Mouse (Mus musculus) neural tube, embryonic 11.5 days (tissue): ENCODE measurements around the gene Zkscan5. TPM values are rescaled to one million over a fixed set of nuclear protein-coding genes. Genes with fewer than 3 reads are reported as not detected.
"Not testable (repeated sequence)": the region's sequence is repeated elsewhere in the genome, so short reads cannot be mapped to it uniquely, and the experiment has no call there.

ENCODE experiments used
- ATAC-seq: fragments of 200-750 bp; cut with Nextera tagmentation; 2 replicates; pipeline ENCODE4 v1.8.0; 2017; ENCODE audit warnings: moderate number of reproducible peaks, mild to moderate bottlenecking, moderate TSS enrichment, moderate library complexity; ENCODE audit not compliant: insufficient read depth, low FRiP score, low TSS enrichment
- DNase-seq: peaks from one replicate; pipeline ENCODE4 v3.0.0-alpha.2; 2015; ENCODE audit warnings: low spot score
- H3K27ac ChIP-seq: fragments of 300-500 bp; sonication (generic); 2 replicates; pipeline ENCODE4 v1.5.1; 2014; ENCODE audit warnings: low read depth, mild to moderate bottlenecking, low read length
- H3K27me3 ChIP-seq: fragments of 300-500 bp; sonication (generic); 2 replicates; pipeline ENCODE4 v1.6.1; 2014; ENCODE audit warnings: mild to moderate bottlenecking, low read length, mixed read lengths; ENCODE audit not compliant: control insufficient read depth, insufficient read depth
- H3K36me3 ChIP-seq: fragments of 300-500 bp; sonication (generic); 2 replicates; pipeline ENCODE4 v1.6.1; 2014; ENCODE audit warnings: mild to moderate bottlenecking, low read length, moderate library complexity, mixed read lengths; ENCODE audit not compliant: control insufficient read depth, insufficient read depth
- H3K4me1 ChIP-seq: fragments of 300-500 bp; sonication (generic); 2 replicates; pipeline ENCODE4 v1.6.1; 2014; ENCODE audit warnings: low read length, mixed read lengths; ENCODE audit not compliant: control insufficient read depth, insufficient read depth
- H3K4me2 ChIP-seq: fragments of 300-500 bp; sonication (generic); 2 replicates; pipeline ENCODE4 v1.6.1; 2014; ENCODE audit warnings: low read depth, mild to moderate bottlenecking, moderate library complexity
- H3K4me3 ChIP-seq: fragments of 300-500 bp; sonication (generic); 2 replicates; pipeline ENCODE4 v1.5.1; 2014; ENCODE audit warnings: low read depth, low read length
- H3K9ac ChIP-seq: fragments of 300-500 bp; sonication (generic); 2 replicates; pipeline ENCODE4 v1.6.1; 2014; ENCODE audit warnings: mild to moderate bottlenecking, low read length
- H3K9me3 ChIP-seq: fragments of 300-500 bp; sonication (generic); 2 replicates; pipeline ENCODE4 v1.6.1; 2016; ENCODE audit warnings: low read length; ENCODE audit not compliant: control insufficient read depth
- WGBS: fragments of 180-500 bp; shearing (Covaris S2); extraction: QIAGEN DNeasy Blood & Tissue Kit; methylation state at CpG from one replicate; pipeline ENCODE4 v1.1.7; 2014; 5-methylcytosine and 5-hydroxymethylcytosine counted together
- polyA plus RNA-seq: library from polyadenylated mRNA; unstranded; fragments of >200 nt; fragmentation: Nextera tagmentation; extraction: Ambion mirVana; gene quantifications from 2 replicates; pipeline ENCODE4 v1.2.1, GENCODE M21; 2014

Zkscan5 gene
- polyA plus RNA-seq, 1 experiment from 2014 or later: 21.1 TPM

DNA sequence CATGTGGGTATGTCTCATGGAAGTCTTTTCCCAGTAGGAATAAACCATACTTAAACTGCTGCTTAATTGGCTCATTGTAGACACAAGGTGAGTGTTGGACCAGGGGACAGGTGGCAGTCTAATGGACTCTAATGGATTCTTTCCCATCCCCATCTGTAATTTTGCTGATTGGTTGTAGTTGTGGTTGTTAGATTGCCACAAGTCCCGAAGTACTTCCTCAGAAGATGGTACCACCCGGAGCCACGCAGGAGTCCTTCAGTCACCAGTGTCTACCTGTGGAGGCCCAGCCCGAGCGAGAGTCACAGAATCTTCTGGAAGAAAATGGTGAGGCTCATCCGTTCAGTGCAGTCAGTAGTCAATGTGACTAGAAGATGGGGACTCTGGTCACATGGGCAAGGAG, 3.0 kb downstream of the Zkscan5 start:
- Histone ChIP-seq H3K9ac (no peak overlapping the region), H3K27me3 (no peaks in the 10 kb centered on the region), H3K4me2 (no peak overlapping the region), H3K4me1 (peaks cover 6% of the 10 kb centered on the region), H3K36me3 (peaks cover 5% of the 10 kb centered on the region; the same call in 1 of the 2 replicates), H3K4me3 (no peak overlapping the region), H3K9me3 (no peaks in the 10 kb centered on the region), H3K27ac (no peak overlapping the region)
- no peak for DNase-seq
- ATAC-seq: no peak
- WGBS: 97% methylated on average over 6 of the region's 6 CpGs

DNA sequence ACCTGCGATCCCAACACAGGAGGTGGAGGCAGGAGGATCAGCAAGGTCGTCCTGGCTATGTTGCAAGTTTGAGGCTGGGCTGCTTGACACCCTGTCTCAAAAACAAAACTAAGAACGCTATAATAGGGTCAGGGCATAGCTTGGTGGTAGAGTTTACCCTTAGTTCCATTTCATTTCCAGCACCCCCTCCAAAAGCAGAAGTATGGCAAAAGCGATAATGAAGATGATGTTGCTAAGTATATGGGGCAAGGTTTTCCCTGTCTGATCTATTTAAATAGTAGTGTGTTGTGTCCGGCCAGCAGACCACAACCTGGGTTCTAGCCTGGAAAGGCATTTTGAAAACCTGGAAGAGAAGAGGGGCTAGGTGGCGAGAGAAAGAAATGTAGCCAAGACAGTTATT, 3.6 kb downstream of the Zkscan5 start:
- Histone ChIP-seq H3K36me3 (peaks cover 5% of the 10 kb centered on the region; the same call in 1 of the 2 replicates), H3K27me3 (no peaks in the 10 kb centered on the region), H3K9ac (no peak overlapping the region), H3K9me3 (no peaks in the 10 kb centered on the region), H3K4me3 (no peak overlapping the region), H3K4me2 (no peak overlapping the region), H3K27ac (no peak overlapping the region), H3K4me1 (peaks cover 6% of the 10 kb centered on the region)
- DNase-seq (no peak), ATAC-seq (no peak)
- 84% methylated on average over 5 of the region's 6 CpGs for WGBS

DNA sequence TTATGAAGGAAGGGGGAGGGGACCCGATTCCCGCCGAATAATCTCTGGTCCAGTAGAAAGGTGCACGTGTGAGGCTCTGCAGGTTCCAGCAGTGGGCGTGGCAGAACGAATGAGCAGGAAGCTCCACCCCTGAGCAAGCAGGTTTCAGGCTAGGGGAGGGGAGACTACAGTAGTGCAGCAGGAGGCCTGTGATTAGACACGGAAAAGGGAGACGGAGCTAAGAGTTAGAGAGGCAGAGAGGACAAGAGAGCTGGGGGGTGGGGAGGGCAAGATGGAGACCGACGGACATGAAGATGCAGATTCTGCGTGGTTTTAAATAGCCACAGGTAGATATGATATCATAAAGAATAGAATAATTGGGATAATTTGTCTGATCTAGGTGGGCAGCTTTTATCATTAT, 4.0 kb downstream of the Zkscan5 start:
- H3K4me1 ChIP-seq, H3K27me3 ChIP-seq, H3K9me3 ChIP-seq, DNase-seq, H3K36me3 ChIP-seq, H3K4me2 ChIP-seq, H3K9ac ChIP-seq, ATAC-seq, H3K4me3 ChIP-seq, H3K27ac ChIP-seq: not testable (repeated sequence)
- 41% methylated on average over 11 of the region's 11 CpGs for WGBS

DNA sequence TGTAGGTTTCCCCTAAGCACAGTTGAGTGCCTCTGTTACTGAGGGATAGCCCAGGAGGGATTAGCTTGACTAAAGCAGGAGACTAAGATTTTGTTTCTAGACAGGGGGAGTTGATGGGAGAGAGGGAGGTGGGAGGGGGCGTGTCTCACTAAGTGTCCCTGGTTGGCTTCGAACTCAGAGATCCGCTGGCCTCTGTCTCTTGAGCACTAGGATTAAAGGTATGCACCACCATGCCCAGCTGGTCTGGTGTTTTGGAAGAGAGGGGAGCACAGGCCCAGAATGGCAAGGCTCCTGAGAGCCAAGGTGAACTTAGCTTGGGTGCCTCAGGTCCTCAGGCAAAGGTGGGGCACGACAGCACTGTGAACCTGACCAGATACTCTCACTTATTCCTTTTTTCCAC, 7.0 kb downstream of the Zkscan5 start:
- Histone ChIP-seq H3K27me3 (no peaks in the 10 kb centered on the region), H3K9ac (no peak overlapping the region), H3K27ac (no peak overlapping the region), H3K9me3 (no peaks in the 10 kb centered on the region), H3K4me3 (no peak overlapping the region), H3K4me2 (no peak overlapping the region), H3K36me3 (peaks cover 7% of the 10 kb centered on the region), H3K4me1 (no peaks in the 10 kb centered on the region)
- ATAC-seq: no peak
- WGBS: 91% methylated on average over 4 of the region's 4 CpGs
- no peak for DNase-seq

DNA sequence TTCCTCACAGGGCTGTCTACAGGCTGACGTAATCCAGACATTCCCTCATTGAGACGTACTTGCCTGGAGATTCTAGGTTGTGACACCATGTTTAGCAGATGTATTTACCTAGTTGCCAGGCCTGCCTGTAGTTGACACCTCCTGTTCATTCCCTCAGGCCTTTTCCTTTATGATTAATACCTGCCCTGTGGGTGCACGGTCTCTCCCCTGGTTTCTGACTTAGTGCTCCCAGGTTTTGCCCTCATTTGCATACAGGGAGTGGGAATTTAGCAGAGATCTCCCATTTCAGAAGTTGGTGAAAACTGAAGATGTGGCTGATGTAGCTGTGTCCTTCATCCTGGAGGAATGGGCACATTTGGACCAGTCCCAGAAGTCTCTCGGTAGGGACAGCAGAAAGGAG, 7.9 kb downstream of the Zkscan5 start:
- H3K36me3 ChIP-seq: peaks cover 7% of the 10 kb centered on the region
- ATAC-seq: no peak

DNA sequence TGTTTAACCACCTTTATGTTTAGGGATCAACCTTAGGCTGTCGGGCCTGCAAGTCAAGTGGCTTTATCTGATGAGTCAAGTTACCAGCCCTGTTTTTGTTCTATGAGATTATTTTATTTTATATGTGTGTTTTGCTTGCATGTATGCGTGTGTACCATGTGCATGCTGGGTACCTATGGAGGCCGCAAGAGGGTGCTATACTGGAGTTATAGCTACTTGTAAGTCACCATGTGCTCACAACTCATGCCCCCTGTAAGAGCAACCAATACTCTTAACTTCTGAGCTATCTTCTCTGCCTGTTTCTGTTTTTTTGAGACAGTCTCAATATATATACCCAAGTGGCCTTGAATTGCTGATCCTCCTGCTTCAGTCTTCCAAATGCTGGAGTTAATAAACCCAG, 9.1 kb downstream of the Zkscan5 start:
- H3K4me3 ChIP-seq: no peak overlapping the region
- H3K27me3 ChIP-seq: no peaks in the 10 kb centered on the region
- ATAC-seq (no peak), DNase-seq (no peak)
- no peaks in the 10 kb centered on the region for H3K9me3 ChIP-seq
- 89% methylated on average over 3 of the region's 3 CpGs for WGBS
- H3K27ac ChIP-seq: no peak overlapping the region
- H3K9ac ChIP-seq: no peak overlapping the region
- H3K4me2 ChIP-seq: no peak overlapping the region
- H3K36me3 ChIP-seq: peaks cover 7% of the 10 kb centered on the region
- H3K4me1 ChIP-seq: no peaks in the 10 kb centered on the region

More for the DNA sequence above, 7.9 kb downstream of the Zkscan5 start:
- Histone ChIP-seq H3K4me1 (no peaks in the 10 kb centered on the region), H3K27me3 (no peaks in the 10 kb centered on the region), H3K9me3 (no peaks in the 10 kb centered on the region), H3K4me2 (no peak overlapping the region), H3K9ac (no peak overlapping the region), H3K4me3 (no peak overlapping the region), H3K27ac (no peak overlapping the region)
- no peak for DNase-seq
- WGBS: 91% methylated on average over 4 of the region's 4 CpGs

DNA sequence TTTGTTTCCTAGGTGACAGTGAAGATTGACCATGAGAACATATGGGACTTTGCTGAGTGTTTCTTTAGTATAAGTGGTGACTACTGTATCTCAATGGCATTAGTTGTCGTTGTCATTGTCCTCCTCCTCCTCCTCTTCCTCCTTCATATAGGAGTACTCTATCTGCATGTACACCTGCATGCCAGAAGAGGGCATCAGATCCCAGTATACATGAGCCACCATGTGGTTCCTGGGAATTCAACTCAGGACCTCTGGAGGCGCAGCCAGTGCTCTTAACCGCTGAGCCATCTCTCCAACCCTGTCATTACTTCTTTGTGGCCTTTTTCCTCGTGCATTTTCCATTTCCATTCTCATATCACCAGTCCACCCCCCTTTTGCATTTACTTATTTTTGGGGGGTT, 10.3 kb downstream of the Zkscan5 start:
- Histone ChIP-seq H3K4me2 (no peak overlapping the region), H3K4me3 (no peak overlapping the region), H3K4me1 (no peaks in the 10 kb centered on the region), H3K27ac (no peak overlapping the region), H3K36me3 (peaks cover 11% of the 10 kb centered on the region), H3K27me3 (no peaks in the 10 kb centered on the region), H3K9me3 (no peaks in the 10 kb centered on the region), H3K9ac (no peak overlapping the region)
- DNase-seq (no peak), ATAC-seq (no peak)
- 68% methylated on average over 4 of the region's 4 CpGs for WGBS

DNA sequence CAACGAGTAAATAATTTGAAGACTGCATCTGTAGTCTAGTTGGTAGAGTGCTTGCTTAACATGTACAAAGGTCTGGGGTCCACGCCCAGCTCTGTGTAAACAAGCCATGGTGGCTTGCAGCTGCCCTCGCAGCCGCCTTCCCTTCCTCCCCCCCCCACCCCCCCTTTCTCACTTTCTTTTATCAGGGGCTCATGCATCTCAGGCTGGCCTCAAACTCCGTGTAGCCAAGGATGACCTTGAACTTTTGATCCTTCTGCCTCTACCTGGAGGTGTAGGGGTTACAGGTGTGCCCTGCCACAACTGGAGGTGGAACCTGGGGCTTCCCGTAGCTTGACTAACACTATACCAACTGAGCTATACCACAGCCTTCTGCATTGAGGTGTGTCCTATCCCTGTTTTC, 13.4 kb downstream of the Zkscan5 start:
- Histone ChIP-seq H3K4me3 (no peak overlapping the region), H3K36me3 (peaks cover 17% of the 10 kb centered on the region), H3K9me3 (no peaks in the 10 kb centered on the region), H3K9ac (no peak overlapping the region), H3K4me1 (no peaks in the 10 kb centered on the region), H3K27ac (no peak overlapping the region), H3K27me3 (no peaks in the 10 kb centered on the region), H3K4me2 (no peak overlapping the region)
- ATAC-seq: no peak
- 93% methylated on average over 6 of the region's 6 CpGs for WGBS
- DNase-seq: no peak

DNA sequence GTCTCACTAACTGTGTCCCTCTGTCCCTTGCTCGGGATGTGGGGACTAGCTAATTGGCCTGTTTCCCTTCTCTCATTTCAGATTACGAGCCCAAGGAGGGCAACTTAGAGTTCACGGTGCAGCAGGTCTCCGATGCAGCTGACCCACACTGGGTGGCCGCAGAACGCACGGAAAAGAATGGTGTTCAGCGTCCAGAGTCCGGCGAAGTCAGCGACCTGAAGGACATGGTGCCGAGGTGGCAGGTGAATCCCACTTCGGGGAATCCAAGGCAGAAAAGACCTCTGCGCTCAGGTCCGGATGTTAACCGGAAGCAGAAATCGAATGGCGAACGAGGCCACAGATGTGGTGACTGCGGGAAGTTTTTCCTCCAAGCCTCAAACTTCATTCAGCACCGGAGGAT, 13.8 kb downstream of the Zkscan5 start:
- H3K4me1 ChIP-seq: no peaks in the 10 kb centered on the region
- H3K4me3 ChIP-seq: no peak overlapping the region
- H3K9me3 ChIP-seq: no peaks in the 10 kb centered on the region
- H3K36me3 ChIP-seq: peaks cover 17% of the 10 kb centered on the region
- WGBS: 95% methylated on average over 21 of the region's 21 CpGs
- ATAC-seq: no peak
- no peak for DNase-seq
- no peak overlapping the region for H3K4me2 ChIP-seq
- H3K27me3 ChIP-seq: no peaks in the 10 kb centered on the region
- no peak overlapping the region for H3K27ac ChIP-seq
- H3K9ac ChIP-seq: no peak overlapping the region
